Mouse (Mus musculus) lung, postnatal 14 days (tissue): ENCODE measurements at regions not wholly inside any gene's neighbourhood (a gene's known extent, or its start where the extent isn't known, plus 50 kb on each side); places are given as distances from the start of the nearest gene placed in this dataset.

Experiments used
- DNase-seq: peaks from one replicate; pipeline ENCODE4 v3.0.0; 2021

DNA sequence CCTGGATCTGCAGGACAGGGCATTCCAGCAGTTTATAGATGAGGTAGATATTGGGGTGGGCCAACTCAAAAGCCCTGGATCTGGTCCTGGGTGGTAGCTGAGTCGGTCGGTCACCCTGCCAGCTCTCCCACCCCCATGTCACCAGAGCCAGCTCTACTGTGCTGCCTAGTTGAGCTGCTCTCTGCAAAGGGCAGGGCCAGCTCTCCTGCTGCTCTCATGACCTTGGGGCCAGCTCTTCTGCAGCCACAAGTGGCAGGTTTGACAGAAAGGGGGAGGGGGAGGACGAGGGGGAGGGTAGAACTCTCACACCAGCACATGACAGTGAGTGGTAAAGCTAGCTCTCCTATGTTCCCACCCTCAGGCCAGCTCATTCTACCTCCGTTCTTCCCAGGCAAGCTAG, 584.3 kb downstream of the Slc4a3 start:
- no peak for DNase-seq

DNA sequence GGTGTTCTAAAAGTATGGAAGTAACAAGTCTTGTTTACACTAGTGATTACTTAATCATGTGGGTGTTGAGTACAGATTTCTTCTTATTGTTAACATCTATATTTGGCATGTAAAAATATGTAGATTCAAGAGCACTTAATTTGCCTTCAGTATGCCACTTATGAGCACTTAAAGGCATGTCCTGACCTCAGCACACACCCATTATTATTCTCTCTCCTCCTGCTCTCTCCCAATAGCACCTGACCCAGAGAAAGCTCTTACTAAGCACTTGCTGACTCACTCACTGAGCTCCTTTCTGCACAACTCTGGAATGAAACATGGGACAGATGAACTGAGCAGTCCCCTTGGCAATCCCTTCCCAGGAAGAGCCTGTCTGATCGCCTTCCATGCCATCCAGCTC, 590.7 kb downstream of the Slc4a3 start:
- DNase-seq = no peak

DNA sequence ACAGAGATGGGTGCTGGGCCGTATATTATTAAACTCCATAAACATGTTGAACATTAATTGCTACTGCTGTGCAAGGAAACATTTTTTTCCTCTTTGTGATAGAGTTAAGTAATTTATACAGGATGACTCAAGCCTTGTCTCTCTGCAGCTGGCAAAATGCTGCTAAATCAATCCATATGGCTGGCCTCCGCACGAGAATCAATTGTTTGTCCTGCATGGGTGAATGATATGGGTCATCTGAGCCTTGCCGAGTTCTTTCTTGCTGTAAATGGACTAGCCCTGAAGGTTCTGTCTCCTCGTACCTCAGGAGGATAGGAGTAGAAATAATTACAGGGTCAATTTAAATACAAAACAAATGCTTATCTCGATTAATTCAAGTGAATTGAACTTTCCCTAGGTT, 591.6 kb downstream of the Slc4a3 start:
- DNase-seq = no peak

DNA sequence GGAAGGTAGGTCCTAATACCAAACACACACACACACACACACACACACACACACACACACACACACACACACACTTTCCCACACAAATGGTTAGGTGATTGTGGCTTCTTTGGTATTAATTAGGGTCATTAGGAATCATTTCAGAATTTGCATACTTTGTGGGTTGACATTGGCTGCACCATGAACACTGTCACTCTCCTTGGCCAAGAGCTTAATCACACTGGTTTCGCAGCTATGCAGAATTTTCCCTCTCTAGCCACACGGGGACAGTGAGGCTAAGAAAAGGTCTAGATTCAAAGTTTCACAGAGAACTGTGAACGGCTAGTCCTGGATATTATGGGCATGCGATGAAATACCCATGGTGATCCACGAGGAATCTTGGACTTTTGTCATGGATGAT, 597.5 kb downstream of the Slc4a3 start:
- DNase-seq = no peak

- DNase-seq = no peak
Observed at GRCm38 (mm10) chr1:76148963-76149362, 602.9 kb downstream of the Slc4a3 start.

DNA sequence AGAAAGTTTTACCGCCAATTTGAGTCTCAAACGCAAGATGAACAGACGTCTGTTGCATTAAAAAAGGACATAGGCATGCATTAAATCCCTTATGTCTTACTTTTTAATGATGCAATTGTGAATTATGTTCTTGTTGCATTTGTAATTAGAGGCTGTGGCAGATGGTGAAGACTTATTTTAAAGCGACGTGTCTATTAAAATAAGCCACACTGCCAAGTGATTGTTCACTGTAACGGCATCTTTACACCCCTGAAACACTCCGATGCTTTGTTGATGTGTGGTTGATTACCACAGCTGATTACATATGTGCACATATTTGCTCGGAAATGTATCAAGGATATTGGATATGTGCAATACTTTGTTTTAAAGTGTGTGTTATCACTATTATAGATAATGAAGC, 610.2 kb downstream of the Slc4a3 start:
- no peak for DNase-seq

- DNase-seq = no peak
Observed at GRCm38 (mm10) chr1:76167486-76167885, 621.4 kb downstream of the Slc4a3 start.

DNA sequence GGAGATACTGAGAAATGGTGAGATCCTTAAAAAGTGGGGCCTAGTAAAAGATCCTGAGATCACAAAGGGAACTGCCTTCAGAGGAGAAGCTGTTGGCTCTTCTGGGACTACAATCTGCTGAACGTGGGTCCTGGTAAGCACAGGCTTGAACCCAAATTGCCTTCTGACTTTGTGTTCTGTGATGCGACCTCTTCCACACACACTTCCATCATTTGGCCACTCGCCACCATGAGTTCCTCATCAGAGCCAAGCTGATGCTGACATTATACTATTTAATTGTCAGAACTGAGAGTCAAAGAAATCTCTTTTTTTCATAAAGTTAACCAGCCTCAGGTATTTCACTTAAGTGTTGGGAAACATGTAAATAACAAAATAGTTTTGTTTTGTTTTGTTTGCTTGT, 635.1 kb downstream of the Slc4a3 start:
- peak; percentile 34 for DNase-seq

DNA sequence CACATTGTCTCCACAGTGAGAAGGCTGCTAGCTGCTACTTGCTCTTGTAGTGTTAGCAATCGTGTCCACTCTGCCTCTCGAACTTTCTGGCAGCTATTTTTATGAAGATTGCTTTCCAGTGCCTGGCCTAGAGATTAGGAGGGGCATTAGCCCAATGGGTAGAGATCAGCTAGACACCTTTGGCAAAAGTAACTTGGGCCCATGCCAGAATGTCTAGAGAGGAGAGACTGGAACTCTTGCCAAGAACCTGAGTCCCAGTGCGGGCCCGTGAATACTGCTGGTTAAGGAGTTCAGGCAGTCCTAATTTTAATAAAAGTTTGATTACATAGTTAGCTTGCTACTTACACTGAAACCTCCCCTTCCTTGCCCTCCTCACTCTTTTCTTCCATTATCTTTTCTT, 648.8 kb downstream of the Slc4a3 start:
- DNase-seq = peak; percentile 9

DNA sequence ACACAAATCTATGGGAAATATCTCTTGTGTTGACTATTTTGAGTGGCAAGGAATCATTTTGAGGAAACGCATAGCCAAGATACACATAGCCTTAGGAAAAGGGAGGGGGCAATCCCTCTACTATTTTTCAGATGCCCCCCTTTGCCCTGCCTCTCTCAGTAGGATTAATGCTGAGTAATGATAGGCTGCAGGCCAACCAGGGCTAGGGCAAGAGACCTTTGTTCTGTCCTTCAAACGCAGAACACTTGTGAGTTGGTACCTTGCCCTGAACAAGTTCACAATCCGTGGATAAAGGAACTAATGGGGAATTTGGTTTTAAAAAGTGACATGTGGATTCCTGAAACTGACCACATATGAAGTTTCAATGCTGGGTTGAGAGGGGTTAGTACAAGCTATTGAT, 651.6 kb downstream of the Slc4a3 start:
- no peak for DNase-seq

DNA sequence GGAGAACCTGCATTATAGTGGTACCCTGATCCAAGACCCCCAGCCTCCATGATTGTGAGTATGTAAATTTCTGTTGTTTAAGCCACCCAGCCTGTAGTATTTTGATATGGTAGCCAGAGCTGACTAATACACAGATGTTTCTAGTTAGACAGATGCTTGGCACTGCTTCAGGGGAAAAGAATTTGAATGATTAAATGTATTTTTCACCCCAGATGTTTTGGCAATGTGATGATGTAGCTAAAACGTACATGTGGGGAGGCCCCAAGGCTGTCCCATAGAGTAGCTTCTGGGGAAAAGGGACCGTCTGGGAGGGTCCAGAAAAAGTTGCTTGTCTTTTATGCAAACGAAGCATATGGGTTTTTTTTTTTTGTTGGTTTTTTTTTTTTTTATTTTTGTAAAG, 654.8 kb downstream of the Slc4a3 start:
- DNase-seq = no peak

- no peak for DNase-seq
Observed at GRCm38 (mm10) chr1:76212486-76212885, 666.4 kb downstream of the Slc4a3 start.

GRCm38 (mm10) chr1:76244721-76245120, 698.7 kb downstream of the Slc4a3 start:
- no peak for DNase-seq

- DNase-seq = no peak
Observed at GRCm38 (mm10) chr1:76246181-76246796, 700.2 kb downstream of the Slc4a3 start.

- no peak for DNase-seq
Observed at GRCm38 (mm10) chr1:76247126-76247525, 701.1 kb downstream of the Slc4a3 start.

- no peak for DNase-seq
Observed at GRCm38 (mm10) chr1:76258217-76258616, 712.2 kb downstream of the Slc4a3 start.

- DNase-seq = peak; percentile 17
Observed at GRCm38 (mm10) chr1:76276148-76276547, 730.1 kb downstream of the Slc4a3 start.

DNA sequence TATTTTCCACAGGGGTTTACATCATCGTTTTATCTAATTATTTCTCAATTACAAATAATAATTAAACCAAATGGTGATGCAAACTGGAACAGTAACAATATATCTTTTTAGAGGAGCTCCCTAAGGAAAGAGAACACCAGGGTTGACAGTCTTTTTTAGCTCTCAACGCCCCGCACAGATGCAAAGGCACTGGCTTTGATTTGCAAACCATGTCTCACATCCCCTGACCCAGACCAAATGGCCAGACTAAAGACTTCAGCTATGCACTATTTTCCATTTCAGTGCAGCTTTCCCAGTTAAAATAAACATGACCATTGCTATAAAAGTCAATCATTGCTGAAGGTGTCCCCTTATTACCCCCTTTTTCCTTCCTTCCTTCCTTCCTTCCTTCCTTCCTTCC, 730.6 kb downstream of the Slc4a3 start:
- no peak for DNase-seq

- DNase-seq = peak; percentile 16
Observed at GRCm38 (mm10) chr1:76283322-76283721, 737.3 kb downstream of the Slc4a3 start.

- DNase-seq = no peak
Observed at GRCm38 (mm10) chr1:76322943-76323559, 777.0 kb downstream of the Slc4a3 start.

- no peak for DNase-seq
Observed at GRCm38 (mm10) chr1:76323592-76323991, 777.5 kb downstream of the Slc4a3 start.

DNA sequence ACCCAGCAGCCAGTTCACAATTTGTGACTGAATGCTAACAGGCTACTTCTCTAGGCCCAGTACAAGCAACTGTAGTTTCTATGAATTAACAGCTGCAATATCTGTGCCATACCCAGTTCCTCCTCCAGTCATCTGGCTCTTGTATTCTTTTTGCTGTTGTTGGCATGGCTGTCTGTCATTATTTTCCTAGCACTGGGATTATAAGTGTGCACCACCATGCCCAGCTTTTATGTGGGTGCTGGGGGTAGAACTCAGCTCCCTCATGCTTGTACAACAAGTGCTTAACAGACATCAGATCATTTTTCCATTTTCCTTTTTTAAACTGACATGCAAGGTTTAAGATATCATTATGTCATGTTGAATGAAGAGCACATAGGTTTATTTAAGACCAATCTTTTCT, 789.9 kb downstream of the Slc4a3 start:
- DNase-seq = no peak

GRCm38 (mm10) chr1:76362106-76362505, 816.0 kb downstream of the Slc4a3 start:
- no peak for DNase-seq

- DNase-seq = peak; percentile 32
Observed at GRCm38 (mm10) chr1:76373931-76374330, 827.9 kb downstream of the Slc4a3 start.

DNA sequence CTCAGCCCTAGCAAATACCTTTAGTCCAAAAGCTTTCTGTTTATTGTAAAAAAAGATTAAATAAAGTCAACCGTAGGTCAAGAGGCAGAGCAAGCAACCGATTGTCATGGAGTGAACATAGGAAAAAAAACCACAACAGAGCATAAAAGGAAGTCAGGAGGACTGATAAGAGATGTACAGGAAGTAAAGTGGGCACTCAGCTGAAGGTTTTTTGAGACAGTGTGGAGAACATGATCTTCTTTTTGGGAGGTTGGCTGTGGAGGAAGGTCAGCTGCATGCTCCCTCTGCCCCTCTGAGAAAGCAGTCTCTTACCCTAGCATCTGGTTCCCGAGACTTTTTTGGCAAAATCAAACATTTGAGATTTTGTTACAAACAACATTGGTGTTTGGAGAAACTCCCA, 832.1 kb downstream of the Slc4a3 start:
- no peak for DNase-seq
